Mouse (Mus musculus) lung, postnatal 10 days (tissue): ENCODE measurements around the gene Mindy1.
A peak's percentile ranks its signal among the peaks of the same experiment; 100 is the strongest.
"Not testable (repeated sequence)": the region's sequence is repeated elsewhere in the genome, so short reads cannot be mapped to it uniquely, and the experiment has no call there.

Experiments
- DNase-seq: peaks from one replicate; pipeline ENCODE4 v3.0.0; 2021

Gene Mindy1

GRCm38 (mm10) chr3:95324454-95325144, 43.5 kb downstream of the Mindy1 start:
- DNase-seq, result peak; percentile 12

GRCm38 (mm10) chr3:95328803-95329404, 47.8 kb downstream of the Mindy1 start:
- DNase-seq, result no peak

GRCm38 (mm10) chr3:95331528-95331927, 50.4 kb downstream of the Mindy1 start:
- DNase-seq, result no peak

GRCm38 (mm10) chr3:95337345-95337744, 56.2 kb downstream of the Mindy1 start:
- DNase-seq, result no peak

GRCm38 (mm10) chr3:95338251-95338650, 57.1 kb downstream of the Mindy1 start:
- no peak for DNase-seq

GRCm38 (mm10) chr3:95343356-95344000, 62.3 kb downstream of the Mindy1 start:
- DNase-seq, result not testable (repeated sequence)
